Mouse (Mus musculus): Measurements from ENCODE around the gene Bcl9. TPM values are rescaled to one million over a fixed set of nuclear protein-coding genes. Genes with fewer than 3 reads are reported as not detected.

Bcl9 gene
- polyA plus RNA-seq, 2 experiments = 47.6 to 54.3 TPM

DNA sequence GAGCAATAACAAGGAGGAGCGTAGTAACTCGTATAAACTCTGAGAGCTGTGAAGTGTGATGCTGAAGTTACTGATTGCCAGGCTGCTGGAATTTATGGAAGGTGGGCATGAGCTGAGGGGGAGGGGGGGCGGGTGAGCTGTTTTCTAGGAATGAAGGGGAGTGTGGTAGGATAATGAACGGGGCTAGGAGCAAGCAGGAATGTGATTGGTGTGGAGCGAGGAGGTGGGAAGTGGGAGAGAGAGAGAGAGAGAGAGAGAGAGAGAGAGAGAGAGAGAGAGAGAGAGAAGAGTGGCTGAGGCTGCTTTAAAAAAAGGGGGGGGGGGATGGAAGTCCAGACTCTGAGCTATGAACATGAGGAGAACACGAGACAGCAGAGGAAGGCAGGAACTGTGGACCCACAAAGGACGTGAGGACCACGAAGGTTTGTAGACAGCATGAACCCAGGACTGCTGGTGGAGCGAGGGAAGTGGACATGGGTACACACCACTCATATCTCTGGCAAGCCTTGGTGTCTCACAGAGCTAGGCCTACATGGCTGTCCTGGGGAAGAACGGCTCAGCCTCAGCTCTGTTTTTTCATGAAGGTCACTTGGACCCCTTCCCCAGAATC, 1.2 kb upstream of the Bcl9 start:
- ATAC-seq (ENCODE audit: low FRiP score, low read depth) (peak; percentile 36; the same call in 1 of the 2 replicates), DNase-seq (ENCODE audit: low spot score) (peak; percentile 43)
- TF ChIP-seq POLR2A (IDR thresholded peaks at IDR 0.05; ENCODE audit: borderline replicate concordance, extremely low read depth, insufficient read depth, insufficient read length) = no peak
- Histone ChIP-seq H3K9me3 (ENCODE audit: control insufficient read depth, low read length) (no peaks in the 10 kb centered on the region), H3K9ac (ENCODE audit: low read depth, low read length, severe bottlenecking) (peak overlapping the region; percentile 75), H3K36me3 (ENCODE audit: control insufficient read depth, insufficient read depth, low read length) (no peaks in the 10 kb centered on the region), H3K27ac (replicated peaks; ENCODE audit: low read depth, low read length) (peak overlapping the region; percentile 99), H3K27me3 (ENCODE audit: control insufficient read depth, insufficient read depth, low read length) (no peaks in the 10 kb centered on the region), H3K4me3 (replicated peaks; ENCODE audit: low read length) (peak overlapping the region; percentile 60), H3K4me1 (ENCODE audit: control insufficient read depth, insufficient read depth, low read length) (peaks cover 9% of the 10 kb centered on the region; the same call in 1 of the 2 replicates), H3K4me2 (replicated peaks; ENCODE audit: low read depth, low read length, severe bottlenecking) (peak overlapping the region; percentile 80)
- WGBS = 13% methylated on average over 10 of the region's 10 CpGs

- H3K9me3 ChIP-seq (ENCODE audit: control insufficient read depth, low read length) = no peaks in the 10 kb centered on the region
- WGBS = 3% methylated on average over 16 of the region's 16 CpGs
- DNase-seq (ENCODE audit: low spot score) = peak; percentile 20
Measured at GRCm38 (mm10) chr3:97296941-97297552, 670 bp downstream of the Bcl9 start.

GRCm38 (mm10) chr3:97294334-97294733, 3.4 kb downstream of the Bcl9 start:
- H3K9me3 ChIP-seq (ENCODE audit: control insufficient read depth, low read length) = no peaks in the 10 kb centered on the region
- H3K36me3 ChIP-seq (ENCODE audit: control insufficient read depth, insufficient read depth, low read length) = no peaks in the 10 kb centered on the region
- 83% methylated on average over 9 of the region's 9 CpGs for WGBS
- no peak overlapping the region for H3K4me2 ChIP-seq (replicated peaks; ENCODE audit: low read depth, low read length, severe bottlenecking)
- ATAC-seq (ENCODE audit: low FRiP score, low read depth) (no peak), DNase-seq (ENCODE audit: low spot score) (no peak)
- TF ChIP-seq POLR2A (IDR thresholded peaks at IDR 0.05; ENCODE audit: borderline replicate concordance, extremely low read depth, insufficient read depth, insufficient read length) = no peak
- no peak overlapping the region for H3K4me3 ChIP-seq (replicated peaks; ENCODE audit: low read length)
- no peaks in the 10 kb centered on the region for H3K27me3 ChIP-seq (ENCODE audit: control insufficient read depth, insufficient read depth, low read length)
- H3K4me1 ChIP-seq (ENCODE audit: control insufficient read depth, insufficient read depth, low read length) = peaks cover 9% of the 10 kb centered on the region; the same call in 1 of the 2 replicates
- no peak overlapping the region for H3K27ac ChIP-seq (replicated peaks; ENCODE audit: low read depth, low read length)
- no peak overlapping the region for H3K9ac ChIP-seq (ENCODE audit: low read depth, low read length, severe bottlenecking)

More at GRCm38 (mm10) chr3:97296941-97297552, 670 bp downstream of the Bcl9 start:
- Histone ChIP-seq H3K4me2 (replicated peaks; ENCODE audit: low read depth, low read length, severe bottlenecking) (peak overlapping the region; percentile 80), H3K9ac (ENCODE audit: low read depth, low read length, severe bottlenecking) (peak overlapping the region; percentile 75), H3K4me3 (replicated peaks; ENCODE audit: low read length) (peak overlapping the region; percentile 60), H3K36me3 (ENCODE audit: control insufficient read depth, insufficient read depth, low read length) (no peaks in the 10 kb centered on the region), H3K27me3 (ENCODE audit: control insufficient read depth, insufficient read depth, low read length) (no peaks in the 10 kb centered on the region), H3K27ac (replicated peaks; ENCODE audit: low read depth, low read length) (peak overlapping the region; percentile 99), H3K4me1 (ENCODE audit: control insufficient read depth, insufficient read depth, low read length) (peaks cover 9% of the 10 kb centered on the region; the same call in 1 of the 2 replicates)
- 0 out of 2 replicates have a peak, but pooled peaks have one; percentile 55 for TF ChIP-seq POLR2A (IDR thresholded peaks at IDR 0.05; ENCODE audit: borderline replicate concordance, extremely low read depth, insufficient read depth, insufficient read length)
- peak; percentile 63 for ATAC-seq (ENCODE audit: low FRiP score, low read depth)

GRCm38 (mm10) chr3:97284878-97285277, 12.8 kb downstream of the Bcl9 start:
- 94% methylated on average over 4 of the region's 4 CpGs for WGBS
- TF ChIP-seq POLR2A (IDR thresholded peaks at IDR 0.05; ENCODE audit: borderline replicate concordance, extremely low read depth, insufficient read depth, insufficient read length) = no peak

DNA sequence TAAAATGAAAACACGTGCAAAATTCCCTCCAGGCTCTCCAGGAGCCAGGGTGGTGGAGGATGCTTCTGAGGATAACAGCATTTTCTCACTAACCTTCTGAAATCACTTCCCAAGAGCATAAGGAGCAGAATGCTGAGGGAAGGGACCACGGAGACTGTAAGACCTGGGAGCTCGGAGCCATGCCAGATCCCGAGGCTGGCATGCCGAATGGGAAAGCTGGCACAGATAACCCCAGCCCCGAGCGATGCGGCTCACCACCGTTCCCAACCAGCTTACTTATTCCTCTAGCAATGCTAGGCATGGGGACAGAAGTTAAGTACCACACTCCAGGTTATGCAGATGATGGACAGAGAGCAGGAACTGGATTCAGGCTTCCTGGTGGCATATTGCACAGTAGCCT, 13.7 kb downstream of the Bcl9 start:
- no peak overlapping the region for H3K27ac ChIP-seq (replicated peaks; ENCODE audit: low read depth, low read length)
- H3K9me3 ChIP-seq (ENCODE audit: control insufficient read depth, low read length) = no peaks in the 10 kb centered on the region
- H3K4me2 ChIP-seq (replicated peaks; ENCODE audit: low read depth, low read length, severe bottlenecking) = no peak overlapping the region
- peaks cover 8% of the 10 kb centered on the region for H3K36me3 ChIP-seq (ENCODE audit: control insufficient read depth, insufficient read depth, low read length)
- ATAC-seq (ENCODE audit: low FRiP score, low read depth) = no peak
- no peak for DNase-seq (ENCODE audit: low spot score)
- no peak for TF ChIP-seq POLR2A (IDR thresholded peaks at IDR 0.05; ENCODE audit: borderline replicate concordance, extremely low read depth, insufficient read depth, insufficient read length)
- WGBS = 95% methylated on average over 9 of the region's 9 CpGs
- no peaks in the 10 kb centered on the region for H3K27me3 ChIP-seq (ENCODE audit: control insufficient read depth, insufficient read depth, low read length)
- H3K9ac ChIP-seq (ENCODE audit: low read depth, low read length, severe bottlenecking) = no peak overlapping the region
- H3K4me1 ChIP-seq (ENCODE audit: control insufficient read depth, insufficient read depth, low read length) = no peaks in the 10 kb centered on the region; the same call in 1 of the 2 replicates
- H3K4me3 ChIP-seq (replicated peaks; ENCODE audit: low read length) = no peak overlapping the region

More at GRCm38 (mm10) chr3:97284878-97285277, 12.8 kb downstream of the Bcl9 start:
- no peak for DNase-seq (ENCODE audit: low spot score)
- no peak for ATAC-seq (ENCODE audit: low FRiP score, low read depth)
- Histone ChIP-seq H3K36me3 (ENCODE audit: control insufficient read depth, insufficient read depth, low read length) (peaks cover 8% of the 10 kb centered on the region), H3K4me3 (replicated peaks; ENCODE audit: low read length) (no peak overlapping the region), H3K4me2 (replicated peaks; ENCODE audit: low read depth, low read length, severe bottlenecking) (no peak overlapping the region), H3K4me1 (ENCODE audit: control insufficient read depth, insufficient read depth, low read length) (no peaks in the 10 kb centered on the region; the same call in 1 of the 2 replicates), H3K9me3 (ENCODE audit: control insufficient read depth, low read length) (no peaks in the 10 kb centered on the region), H3K27me3 (ENCODE audit: control insufficient read depth, insufficient read depth, low read length) (no peaks in the 10 kb centered on the region), H3K27ac (replicated peaks; ENCODE audit: low read depth, low read length) (no peak overlapping the region), H3K9ac (ENCODE audit: low read depth, low read length, severe bottlenecking) (no peak overlapping the region)

Measured in limb, embryonic 14.5 days (tissue).